Mouse (Mus musculus) embryo, embryonic 9.5 days (tissue): ENCODE measurements around the gene Col8a2.

Experiments
- DNase-seq: peaks from one replicate; pipeline ENCODE4 v3.0.0-alpha.2; 2017; ENCODE audit errors: extremely low spot score

Gene Col8a2

DNA sequence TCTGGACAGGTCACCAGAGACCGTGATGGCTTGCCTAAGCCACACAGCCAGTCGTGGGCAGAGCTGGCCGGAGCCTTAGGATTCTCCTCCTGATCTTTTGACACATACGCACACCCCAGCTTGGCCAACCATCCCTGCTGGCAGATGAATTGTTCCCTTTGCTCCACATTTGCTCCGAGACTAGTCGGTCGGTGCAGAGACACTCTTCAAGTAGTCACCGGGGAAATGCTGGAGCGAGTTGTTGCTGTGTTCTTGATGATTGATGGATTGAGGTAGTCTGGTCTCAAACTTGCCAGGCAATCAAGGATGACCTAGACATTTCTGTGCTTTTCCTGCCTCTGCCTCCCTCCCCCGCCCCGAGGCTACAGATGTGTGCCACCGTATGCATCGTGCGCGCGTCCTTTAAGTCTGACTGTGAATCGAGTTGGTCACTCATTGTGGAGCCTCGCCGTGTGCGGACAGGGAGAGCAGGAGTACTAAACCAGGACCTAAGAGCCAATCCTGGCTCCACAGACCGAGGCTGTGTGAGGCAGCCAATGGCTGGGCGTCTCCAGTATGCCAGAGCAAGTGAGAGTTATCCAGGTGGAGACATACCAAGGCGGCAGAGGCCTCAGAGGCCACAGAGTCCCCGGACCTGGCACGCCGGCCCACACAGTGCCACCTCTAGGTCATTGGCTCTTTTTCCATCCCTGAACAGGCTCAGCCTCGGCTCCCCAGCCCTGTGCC is 15.2 kb downstream of the Col8a2 start:
- peak; percentile 27 for DNase-seq

DNA sequence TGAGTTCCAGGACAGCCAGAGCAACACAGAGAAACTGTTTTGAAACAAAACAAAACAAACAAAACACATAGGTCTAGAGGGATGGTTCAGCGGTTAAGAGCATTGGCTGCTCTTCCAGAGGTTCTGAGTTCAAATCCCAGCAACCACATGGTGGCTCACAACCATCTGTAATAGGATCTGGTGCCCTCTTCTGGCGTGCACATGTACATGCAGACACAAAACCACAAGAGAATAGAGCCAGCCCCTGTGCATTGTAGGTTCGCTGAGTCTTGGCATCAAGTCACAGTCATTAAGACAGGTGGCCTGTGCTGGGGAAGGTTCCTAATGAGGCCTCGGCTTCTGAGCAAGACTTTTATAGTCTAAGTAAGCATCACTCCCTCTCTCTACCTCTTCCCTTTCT is 17.3 kb downstream of the Col8a2 start:
- no peak for DNase-seq

DNA sequence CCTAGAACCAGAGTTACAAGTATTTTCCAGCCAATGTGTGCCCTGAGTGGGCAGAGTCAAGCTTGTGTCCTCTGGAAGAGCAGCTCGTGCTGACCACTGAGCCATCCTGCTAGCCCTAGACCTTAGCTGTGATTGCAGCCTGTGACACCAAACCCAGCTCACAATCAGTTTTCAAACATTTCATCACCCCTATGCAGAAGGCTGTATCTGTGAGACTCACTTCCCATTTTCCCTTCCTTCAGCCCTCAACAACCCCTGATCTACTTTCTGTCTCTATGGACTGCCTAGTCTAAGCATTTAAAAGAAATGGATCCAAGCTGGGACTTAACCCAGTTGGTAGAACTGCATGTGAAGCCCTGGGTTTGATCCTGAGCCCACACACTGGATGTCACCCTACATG is 18.8 kb downstream of the Col8a2 start:
- no peak for DNase-seq

DNA sequence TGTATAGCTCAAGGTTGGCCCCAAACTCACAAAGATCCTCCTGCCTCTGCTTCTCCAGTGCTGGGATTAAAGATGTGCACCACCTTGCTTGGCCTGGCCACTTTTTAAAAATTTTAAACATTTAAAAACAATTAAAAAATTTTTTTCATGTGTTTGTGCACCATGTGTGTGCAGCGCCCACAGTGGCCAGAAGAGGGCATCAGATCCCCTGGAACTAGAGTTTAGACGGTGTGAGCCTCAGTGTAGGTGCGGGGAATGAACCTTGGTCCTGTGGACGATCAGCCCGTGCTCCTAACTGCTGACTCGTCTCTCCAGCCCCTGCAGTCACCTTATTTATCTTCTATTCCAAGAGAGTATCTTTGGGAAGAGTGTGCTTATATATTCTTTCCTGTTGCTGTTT is 19.5 kb downstream of the Col8a2 start:
- DNase-seq = no peak

DNA sequence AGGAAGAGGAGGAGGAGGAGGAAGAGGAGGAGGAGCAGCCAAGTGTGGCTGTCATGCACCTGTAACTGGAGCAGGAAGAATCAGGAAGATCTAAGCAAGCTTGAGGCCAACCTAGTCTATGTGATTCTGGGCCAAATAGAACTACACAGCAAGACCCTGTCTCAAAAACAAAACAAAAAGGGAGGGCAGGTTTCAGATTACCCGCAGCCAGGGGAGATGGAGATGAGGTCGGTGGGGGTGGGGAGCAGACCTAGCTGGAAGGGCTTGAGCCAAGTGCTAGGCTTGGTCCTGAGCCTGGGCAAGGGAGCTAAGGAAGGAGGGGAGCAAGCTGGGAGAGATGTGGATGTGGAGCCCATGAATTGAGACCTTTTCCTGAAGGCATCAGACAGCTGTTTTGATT is 20.2 kb downstream of the Col8a2 start:
- no peak for DNase-seq

DNA sequence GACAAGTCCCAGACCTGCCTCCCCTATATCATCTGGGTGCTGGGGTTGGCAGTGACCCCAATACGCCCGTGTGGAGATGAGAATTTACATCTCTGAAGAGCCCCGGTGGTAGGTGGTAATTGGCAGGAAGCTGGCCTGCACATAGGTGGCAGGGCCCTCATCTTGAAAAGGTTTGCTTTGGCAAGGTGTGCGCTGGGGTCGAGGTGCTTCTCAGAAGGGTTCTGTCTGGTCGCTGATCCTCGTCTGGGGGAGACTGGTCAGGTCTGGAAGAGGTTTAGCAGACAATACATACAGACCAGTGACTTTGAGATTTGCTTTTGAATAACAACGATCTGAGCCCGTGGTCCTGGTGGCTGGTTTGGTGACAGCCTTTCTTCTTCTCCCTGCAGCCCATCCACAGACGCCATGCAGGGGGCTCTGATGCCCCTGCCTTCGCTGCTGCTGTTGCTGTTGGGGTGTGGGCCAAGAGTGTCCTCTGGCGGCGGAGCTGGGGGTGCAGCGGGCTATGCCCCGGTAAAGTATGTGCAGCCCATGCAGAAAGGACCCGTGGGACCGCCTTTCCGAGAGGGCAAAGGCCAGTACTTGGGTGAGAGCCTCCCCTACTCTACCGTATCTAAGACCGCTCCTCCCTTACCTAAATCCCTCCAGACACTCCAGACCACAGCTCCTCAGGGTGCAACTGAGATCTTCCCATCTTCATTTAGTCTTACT is 22.8 kb downstream of the Col8a2 start:
- DNase-seq = no peak

DNA sequence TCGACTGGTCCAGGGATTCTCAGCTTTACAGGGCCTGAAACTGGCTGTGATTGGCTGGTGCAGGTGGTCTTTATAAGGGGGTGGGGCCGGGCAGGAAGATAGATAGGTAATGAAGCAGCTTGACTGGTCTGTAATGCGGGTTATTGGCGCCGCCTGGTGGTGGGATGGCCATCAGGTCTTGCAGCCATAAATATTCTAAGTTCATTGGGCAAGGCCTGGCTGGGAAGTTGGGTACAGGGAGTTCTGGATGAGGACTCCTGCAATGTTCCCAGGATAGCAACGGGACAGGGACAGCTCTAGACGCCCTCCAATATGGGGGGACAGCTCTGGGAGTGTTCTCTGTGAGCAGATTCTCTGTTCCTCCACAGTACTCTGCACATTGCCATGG is 23.3 kb downstream of the Col8a2 start:
- peak; percentile 93 for DNase-seq

DNA sequence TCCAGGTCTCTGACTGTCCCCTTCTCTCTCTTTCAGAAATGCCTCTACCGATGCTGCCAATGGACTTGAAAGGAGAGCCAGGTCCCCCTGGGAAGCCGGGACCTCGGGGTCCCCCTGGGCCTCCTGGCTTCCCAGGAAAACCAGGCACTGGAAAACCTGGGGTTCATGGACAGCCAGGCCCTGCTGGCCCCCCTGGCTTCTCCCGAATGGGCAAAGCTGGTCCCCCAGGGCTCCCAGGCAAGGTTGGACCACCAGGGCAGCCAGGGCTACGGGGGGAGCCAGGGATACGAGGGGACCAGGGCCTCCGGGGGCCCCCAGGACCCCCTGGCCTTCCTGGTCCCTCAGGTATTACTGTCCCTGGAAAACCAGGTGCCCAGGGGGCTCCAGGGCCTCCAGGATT is 23.8 kb downstream of the Col8a2 start:
- DNase-seq = no peak

DNA sequence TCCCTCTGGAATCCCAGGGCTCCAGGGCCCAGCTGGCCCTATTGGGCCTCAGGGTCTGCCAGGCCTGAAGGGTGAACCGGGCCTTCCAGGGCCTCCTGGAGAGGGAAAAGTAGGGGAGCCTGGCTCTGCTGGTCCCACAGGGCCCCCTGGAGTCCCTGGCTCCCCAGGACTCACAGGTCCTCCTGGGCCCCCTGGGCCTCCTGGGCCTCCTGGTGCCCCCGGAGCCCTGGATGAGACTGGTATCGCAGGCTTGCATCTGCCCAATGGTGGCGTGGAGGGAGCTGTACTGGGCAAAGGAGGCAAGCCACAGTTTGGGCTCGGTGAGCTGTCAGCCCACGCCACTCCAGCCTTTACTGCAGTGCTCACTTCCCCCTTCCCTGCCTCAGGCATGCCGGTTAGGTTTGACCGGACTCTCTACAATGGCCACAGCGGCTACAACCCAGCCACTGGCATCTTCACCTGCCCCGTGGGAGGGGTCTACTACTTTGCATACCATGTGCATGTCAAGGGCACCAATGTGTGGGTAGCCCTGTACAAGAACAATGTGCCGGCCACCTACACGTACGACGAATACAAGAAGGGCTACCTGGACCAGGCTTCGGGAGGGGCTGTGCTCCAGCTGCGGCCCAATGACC is 25.1 kb downstream of the Col8a2 start:
- no peak for DNase-seq

DNA sequence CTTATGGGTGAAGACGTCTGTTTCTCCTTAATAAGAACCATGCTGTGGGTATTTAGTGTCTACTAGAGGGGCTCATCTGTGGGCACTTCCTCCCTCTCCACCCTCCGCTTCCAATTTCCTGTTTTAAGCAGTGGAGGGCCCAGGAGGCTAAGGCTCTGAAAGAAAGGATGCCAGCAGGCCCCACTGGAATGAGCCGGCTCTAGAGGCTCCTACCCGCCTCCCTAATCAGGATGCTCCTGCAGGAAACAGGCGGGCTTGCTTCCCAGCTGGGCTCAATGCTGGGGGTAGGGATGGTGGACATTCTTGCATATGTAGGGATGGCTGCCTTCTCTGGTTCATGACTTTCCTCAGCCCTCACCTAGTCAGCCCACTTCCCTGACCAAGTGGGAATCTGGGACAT is 26.6 kb downstream of the Col8a2 start:
- DNase-seq = no peak

DNA sequence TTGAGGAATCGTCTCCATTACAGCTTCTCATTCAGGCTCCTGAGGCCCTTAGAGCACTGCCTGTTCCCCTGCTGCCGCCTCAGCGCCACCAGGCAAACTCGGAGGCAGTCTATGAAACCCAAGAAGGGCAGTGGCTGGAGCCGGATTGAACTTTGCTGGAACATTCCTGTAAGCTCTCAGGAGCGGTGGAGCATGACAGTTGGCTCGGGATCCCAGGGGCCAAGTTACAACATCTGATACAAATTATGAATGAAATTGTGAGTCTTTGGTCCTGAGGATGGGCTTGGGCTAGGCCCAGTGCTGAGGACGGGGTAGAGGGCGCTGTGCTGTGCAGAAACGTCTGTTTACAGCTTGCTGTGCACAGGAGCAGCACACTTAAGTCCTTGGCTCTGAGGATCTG is 27.8 kb downstream of the Col8a2 start:
- DNase-seq = no peak

DNA sequence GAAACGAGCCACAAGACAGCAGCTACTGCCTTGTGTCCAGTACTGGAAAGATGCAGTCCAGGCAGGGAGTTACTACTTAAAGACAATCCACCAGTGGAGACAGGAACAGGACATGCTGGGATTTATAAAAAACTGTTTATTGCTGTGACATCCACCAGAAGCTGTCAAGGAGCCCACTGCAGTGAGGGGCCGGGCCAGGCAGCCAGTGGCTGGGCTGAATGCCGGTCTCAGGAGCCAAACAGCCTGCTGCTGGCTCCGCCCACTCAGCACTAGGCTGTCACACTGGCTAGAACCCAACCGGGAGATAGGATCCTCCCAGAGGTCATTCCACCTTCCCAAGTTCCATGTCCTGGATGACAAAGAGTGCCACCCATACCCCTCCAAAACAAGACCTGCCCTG is 29.3 kb downstream of the Col8a2 start:
- no peak for DNase-seq

DNA sequence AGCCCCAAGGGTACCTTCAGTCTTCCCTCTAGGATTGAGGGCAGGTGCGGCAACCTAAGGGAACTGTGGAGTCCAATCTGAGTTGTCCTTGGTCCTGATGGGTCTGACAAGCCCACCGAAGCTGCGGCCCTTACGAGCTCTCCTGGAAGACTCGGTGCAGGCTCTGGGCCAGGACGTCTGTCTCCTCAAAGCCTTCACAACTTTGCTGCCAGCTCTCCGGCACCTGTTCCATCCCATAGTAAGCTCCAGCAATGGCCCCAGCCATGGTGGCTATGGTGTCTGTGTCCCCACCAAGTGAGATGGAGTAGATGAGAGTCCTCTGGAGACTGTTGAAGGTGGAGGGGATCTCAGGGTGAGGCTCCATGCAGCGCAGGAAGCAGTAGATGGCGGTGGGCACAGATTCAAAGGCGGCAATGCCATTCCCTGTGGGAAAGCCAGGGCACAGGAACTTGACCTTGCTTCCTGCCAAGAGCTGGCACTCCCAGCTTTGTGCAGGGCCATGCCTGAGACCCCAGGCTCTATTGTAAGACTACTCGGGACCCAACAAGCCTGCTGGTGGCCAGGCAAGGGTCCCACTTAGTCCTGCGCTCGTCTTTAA is 29.9 kb downstream of the Col8a2 start:
- DNase-seq = no peak

DNA sequence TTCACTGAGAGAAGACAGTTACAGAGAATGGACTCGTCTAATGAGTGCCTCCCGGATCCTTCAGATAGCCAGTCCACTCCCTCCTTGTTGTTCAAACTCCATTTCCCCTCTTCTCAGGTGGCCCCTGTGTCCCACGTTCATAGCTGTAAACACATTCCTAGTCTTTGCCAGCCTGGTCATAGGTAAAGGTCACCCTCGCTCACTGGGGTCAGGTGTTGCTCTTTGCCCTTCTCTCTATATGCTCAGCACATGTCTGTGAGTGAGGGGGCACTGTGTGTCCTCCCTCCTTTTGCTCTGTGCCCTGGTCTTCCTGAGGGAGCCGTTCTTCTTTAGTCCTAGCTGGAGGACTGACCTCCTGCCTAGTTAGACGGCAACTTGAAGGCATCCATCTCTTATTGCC is 33.2 kb downstream of the Col8a2 start:
- DNase-seq = no peak

DNA sequence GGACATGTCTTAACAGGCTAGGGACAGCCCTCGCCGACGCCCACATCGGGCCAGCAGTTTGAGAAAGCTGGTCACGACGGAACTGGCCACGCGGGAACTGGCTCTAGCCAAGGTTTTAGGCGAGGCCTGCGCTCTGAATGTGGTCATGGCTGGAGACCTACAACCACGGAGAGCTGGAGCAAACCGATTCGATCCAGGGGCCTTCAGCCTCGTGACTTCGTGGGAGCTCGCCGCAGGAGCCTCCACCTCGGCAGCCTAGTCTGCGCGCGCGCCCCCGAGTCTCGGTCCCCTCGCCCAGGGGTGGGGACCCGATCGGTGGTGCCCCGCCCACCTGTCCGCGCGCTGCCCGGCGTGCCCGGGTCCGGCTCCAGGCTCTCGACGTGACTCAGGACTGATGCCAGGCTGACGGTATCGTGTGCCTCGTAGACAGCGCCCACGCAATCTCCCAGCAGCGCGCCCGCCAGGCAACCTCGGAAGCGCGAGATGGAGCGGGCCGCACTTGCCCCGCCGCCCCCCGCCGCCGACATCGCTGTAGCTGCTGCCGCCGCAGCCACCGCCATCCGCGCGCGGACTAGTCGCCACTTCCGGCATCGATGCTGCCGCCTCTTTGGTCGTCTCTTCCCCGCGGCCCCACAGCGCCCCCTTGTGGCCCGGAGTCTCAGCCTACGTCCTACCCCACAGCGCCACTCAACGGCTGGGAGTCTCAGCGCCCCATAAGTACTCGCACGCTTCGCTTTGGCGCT is 34.7 kb downstream of the Col8a2 start, which contains the start of gene Adprhl2:
Gene Adprhl2, minus strand, starts transcription at position 593 of the 743 bp plus-strand sequence.
- peak; percentile 99 for DNase-seq

DNA sequence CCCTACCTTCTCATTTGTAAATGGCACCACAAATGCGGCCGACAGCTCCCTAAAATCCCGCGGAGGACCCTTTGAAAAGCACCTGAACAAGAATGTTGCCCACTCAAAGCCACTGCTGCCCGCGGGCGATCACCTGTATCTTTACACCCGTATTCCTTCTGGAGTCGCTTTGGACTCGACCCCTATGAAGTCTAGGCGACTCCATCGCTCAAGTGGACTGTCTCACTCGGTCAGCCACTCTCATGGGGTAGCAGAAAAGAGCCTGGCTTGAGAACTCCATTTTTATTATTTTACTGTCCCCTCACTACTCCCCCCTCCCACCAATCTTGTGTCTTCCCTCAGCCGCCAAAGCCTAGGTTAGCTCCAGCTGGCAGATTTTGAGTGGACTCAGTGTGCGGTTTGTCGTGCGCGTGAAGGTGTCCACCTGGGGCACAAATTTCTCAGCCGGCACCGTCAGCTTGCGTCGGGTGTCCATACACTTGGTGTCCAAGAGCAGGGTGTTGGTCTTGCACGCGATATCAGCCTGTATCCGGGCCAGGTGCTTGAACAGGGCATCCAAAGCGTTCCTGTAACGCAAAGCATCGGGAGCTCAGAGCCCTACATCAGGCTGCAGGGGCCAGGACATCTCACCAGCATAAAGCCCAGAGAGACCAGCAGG is 35.4 kb downstream of the Col8a2 start:
- no peak for DNase-seq

DNA sequence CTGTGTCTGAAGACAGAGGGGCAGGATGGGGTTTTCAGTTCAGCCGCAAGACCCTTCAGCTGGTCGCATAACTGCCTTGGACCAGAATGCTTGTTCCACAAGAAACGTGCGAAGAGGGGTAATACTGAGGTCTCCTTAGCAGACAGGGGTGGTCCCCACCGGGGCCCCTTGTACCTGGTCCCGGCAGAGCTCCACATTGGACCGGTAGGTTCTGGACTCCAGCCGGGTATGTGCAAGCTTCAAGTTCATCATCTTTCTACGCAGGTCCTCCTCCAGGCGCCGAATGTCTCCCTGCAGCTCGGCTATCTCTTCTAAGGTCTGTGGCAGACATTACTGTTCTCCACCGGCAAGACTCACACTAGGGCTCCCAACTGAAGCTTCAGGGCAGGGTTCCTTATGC is 36.1 kb downstream of the Col8a2 start:
- DNase-seq = no peak

DNA sequence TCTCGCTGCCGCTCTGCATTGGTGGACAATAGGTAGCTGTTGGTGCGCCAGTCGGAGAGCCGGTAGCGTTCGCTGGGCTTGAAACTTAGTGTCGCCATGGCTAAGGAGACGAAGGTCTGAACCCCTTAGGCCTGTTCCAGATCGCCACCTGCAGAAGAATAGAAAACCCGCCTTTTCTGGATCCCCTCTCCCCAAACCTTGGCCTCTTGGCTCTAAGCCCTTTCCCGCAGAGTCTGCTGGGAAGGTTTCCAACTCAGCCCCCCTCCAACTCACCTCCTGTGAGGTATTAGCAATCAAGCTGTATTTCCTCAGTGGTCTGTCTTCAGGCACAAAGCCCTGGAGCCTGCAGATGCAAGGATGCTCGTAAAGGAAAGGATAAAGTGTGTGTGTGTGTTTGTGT is 38.3 kb downstream of the Col8a2 start:
- DNase-seq = no peak

DNA sequence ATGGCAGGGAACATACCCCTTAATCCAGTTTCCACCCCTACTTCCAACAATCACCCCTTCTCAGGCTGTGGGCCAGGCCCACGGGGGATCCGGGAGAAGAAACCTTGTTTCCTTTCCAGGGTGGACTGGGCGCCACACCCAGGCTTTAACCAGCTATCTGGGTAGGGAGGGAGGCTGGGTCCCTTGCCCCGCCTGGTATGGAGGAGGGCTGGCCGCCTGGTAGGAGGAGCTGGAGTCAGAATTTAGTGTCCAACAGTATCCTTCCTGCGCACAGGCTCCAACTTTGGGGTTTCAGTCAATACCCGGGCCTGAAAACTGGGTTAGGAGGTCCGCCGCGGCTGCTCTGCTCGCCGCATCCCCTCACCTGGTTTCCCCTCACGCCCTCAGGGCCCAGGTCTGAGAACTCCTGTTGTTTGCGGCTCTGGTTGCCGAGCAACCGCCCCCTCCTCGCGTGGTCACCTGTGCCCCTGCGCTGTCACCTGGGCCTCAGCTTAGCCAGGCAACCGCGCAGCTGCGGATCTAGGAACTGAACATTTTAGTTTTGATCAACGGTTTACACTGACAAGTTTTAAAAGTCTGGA is 38.8 kb downstream of the Col8a2 start, which contains the start of gene Tekt2:
Gene Tekt2, minus strand, starts transcription at position 408 of the 581 bp plus-strand sequence.
- peak; percentile 15 for DNase-seq

DNA sequence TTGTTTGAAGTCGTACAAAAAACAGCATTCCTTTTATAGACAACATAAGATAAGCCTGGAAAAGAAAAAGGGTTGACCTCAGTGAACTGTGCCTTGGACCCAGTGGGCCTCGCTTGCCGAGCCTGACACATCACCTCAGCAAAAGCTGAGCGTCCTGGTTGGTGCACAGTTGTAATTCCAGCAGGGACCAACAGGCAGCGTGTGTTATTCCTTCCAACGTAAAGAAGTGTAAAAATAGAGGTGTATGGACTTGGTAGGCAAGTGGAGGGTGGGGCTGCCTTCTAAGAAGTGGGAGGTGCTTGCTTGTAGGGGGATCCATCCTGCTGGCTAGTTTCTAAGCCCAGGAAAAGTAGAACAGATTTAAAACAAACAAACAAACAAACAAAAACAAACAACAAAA is 39.4 kb downstream of the Col8a2 start:
- DNase-seq = no peak

DNA sequence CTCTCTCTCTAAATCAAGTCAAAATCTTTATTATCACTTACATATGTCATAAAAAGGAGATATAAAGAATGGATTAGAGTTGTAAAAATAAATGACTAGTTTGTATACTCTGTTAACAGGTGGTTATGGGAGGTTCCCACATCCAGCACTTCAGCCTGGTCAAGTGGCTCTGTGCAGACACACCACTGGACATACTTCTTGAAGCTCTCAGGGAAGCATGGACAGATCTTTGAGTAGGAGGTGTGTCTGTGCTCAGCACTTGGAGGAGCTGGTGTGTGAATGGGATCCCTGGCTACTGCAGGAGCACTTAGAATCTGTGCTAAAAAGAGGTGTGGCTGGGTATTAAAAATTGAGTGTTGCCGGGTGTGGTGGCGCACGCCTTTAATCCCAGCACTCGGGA is 43.7 kb downstream of the Col8a2 start:
- no peak for DNase-seq
